Mouse (Mus musculus): Measurements from ENCODE around the gene Wdr27. TPM values are rescaled to one million over a fixed set of nuclear protein-coding genes. Genes with fewer than 3 reads are reported as not detected.
"Not testable (repeated sequence)": the region's sequence is repeated elsewhere in the genome, so short reads cannot be mapped to it uniquely, and the experiment has no call there.

Wdr27 gene
- 5.1 and 8.2 TPM in 2 replicates for polyA plus RNA-seq (2014; fragmentation: Nextera tagmentation; extraction: Ambion mirVana)

- peak within 1 kb of the TSS; percentile 79 for H3K4me3 ChIP-seq (ENCODE audit: low read depth, low read length)
- peak within 1 kb of the TSS; percentile 86 for H3K9ac ChIP-seq (ENCODE audit: low read length)
- ATAC-seq (ENCODE audit: low FRiP score) = peak; percentile 99
- peaks cover 9% of the 10 kb centered on the region for H3K4me1 ChIP-seq (ENCODE audit: control insufficient read depth, insufficient read depth, low read length)
- peak within 1 kb of the TSS; percentile 92 for H3K4me2 ChIP-seq
- H3K27me3 ChIP-seq (ENCODE audit: control insufficient read depth, insufficient read depth, low read length) = no peaks in the 10 kb centered on the region
- H3K9me3 ChIP-seq (ENCODE audit: control insufficient read depth, low read length) = no peaks in the 10 kb centered on the region
- WGBS = under 1% methylated on average over 52 of the region's 54 CpGs
- no peaks in the 10 kb centered on the region for H3K36me3 ChIP-seq (ENCODE audit: control insufficient read depth, insufficient read depth, low read length)
- peak within 1 kb of the TSS; percentile 10; the same call in 1 of the 2 replicates for H3K27ac ChIP-seq (ENCODE audit: low read depth, low read length)
- DNase-seq (ENCODE audit: low spot score, missing footprints) = peak; percentile 100
Measured at GRCm38 (mm10) chr17:14943009-14943728, at the start of gene Wdr27, which contains the start of gene 1600012H06Rik. TSS of gene Wdr27 (minus strand) at chr17:14943158. TSS of gene 1600012H06Rik (plus strand) at chr17:14943184.

DNA sequence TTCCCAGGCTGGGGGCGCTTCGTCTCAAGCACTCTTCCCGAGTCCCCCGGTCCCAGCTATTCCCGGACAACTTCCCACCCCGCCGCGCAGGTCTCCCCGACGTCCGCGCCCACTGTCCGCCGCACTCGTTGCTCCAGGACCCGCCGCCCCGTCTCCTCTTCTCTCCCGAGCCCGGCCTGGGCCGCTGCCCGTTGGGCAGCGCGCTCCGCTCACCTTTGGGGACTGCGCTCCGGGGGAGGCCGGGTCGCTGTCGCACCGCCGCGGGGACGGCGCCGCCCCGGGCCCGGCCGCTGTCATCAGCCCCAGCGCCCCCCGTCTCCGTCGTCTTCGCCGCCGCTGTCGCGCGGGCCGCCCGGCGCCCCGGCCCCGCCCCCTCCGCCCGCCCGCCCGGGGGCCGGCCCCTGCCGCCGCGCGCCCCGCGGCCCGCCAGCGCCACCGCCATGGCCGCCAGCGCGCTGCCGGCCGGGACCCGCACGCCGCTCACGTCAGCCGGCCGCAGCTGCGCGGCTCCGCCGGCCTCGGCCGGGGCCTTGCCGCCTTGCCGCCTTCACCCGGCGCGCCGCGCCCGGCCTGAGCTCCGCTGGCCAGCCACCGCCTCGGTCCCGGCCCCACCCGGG, 49.7 kb upstream of the Wdr27 start:
- H3K4me2 ChIP-seq; H3K4me1 ChIP-seq (ENCODE audit: control insufficient read depth, insufficient read depth, low read length); H3K4me3 ChIP-seq (ENCODE audit: low read depth, low read length); DNase-seq (ENCODE audit: low spot score, missing footprints); H3K9ac ChIP-seq (ENCODE audit: low read length); H3K36me3 ChIP-seq (ENCODE audit: control insufficient read depth, insufficient read depth, low read length); H3K27ac ChIP-seq (ENCODE audit: low read depth, low read length); H3K27me3 ChIP-seq (ENCODE audit: control insufficient read depth, insufficient read depth, low read length); H3K9me3 ChIP-seq (ENCODE audit: control insufficient read depth, low read length): not testable (repeated sequence)
- peak; percentile 86 for ATAC-seq (ENCODE audit: low FRiP score)
- no CpG with 5 or more reads among the region's 98 CpGs for WGBS

DNA sequence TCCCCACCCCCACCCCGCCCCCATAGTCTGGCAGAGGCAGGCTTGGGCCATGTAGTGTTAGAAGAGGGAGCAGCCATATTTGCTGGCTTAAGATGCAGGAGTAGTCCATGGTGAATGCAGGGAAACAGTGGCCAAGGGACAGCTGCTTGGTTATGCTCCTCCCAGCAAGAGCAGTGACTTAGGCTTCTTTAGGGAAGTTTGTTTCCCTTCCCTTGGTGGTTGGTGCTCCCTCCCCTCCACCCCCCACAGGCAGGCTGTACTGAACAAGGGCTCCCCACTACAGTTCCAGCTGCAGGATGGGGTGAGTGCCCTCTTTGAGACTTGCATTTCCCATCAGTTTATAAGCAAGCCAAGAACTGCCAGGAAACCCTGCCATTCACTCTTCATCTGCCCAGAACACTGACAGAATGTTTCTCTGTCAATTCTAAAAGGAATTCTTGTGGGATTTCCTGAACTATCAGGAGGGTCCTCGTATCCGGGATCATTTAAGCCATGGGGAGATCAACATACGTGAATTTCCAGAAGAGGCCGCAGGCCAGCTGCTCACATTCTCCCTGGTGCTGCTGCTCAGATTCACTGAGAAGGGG, 47.3 kb upstream of the Wdr27 start:
- not testable (repeated sequence) for H3K9me3 ChIP-seq (ENCODE audit: control insufficient read depth, low read length); H3K36me3 ChIP-seq (ENCODE audit: control insufficient read depth, insufficient read depth, low read length); H3K4me2 ChIP-seq; H3K4me3 ChIP-seq (ENCODE audit: low read depth, low read length); H3K4me1 ChIP-seq (ENCODE audit: control insufficient read depth, insufficient read depth, low read length); DNase-seq (ENCODE audit: low spot score, missing footprints); H3K9ac ChIP-seq (ENCODE audit: low read length); ATAC-seq (ENCODE audit: low FRiP score); H3K27ac ChIP-seq (ENCODE audit: low read depth, low read length); H3K27me3 ChIP-seq (ENCODE audit: control insufficient read depth, insufficient read depth, low read length)
- WGBS = 79% methylated on average over 4 of the region's 5 CpGs

- not testable (repeated sequence) for H3K27ac ChIP-seq (ENCODE audit: low read depth, low read length); H3K36me3 ChIP-seq (ENCODE audit: control insufficient read depth, insufficient read depth, low read length); H3K4me1 ChIP-seq (ENCODE audit: control insufficient read depth, insufficient read depth, low read length); DNase-seq (ENCODE audit: low spot score, missing footprints); H3K4me3 ChIP-seq (ENCODE audit: low read depth, low read length); H3K9me3 ChIP-seq (ENCODE audit: control insufficient read depth, low read length); H3K27me3 ChIP-seq (ENCODE audit: control insufficient read depth, insufficient read depth, low read length); H3K9ac ChIP-seq (ENCODE audit: low read length); H3K4me2 ChIP-seq
- ATAC-seq (ENCODE audit: low FRiP score) = peak; percentile 97
- WGBS = no CpG with 5 or more reads among the region's 60 CpGs
Measured at GRCm38 (mm10) chr17:14978362-14979038, 35.5 kb upstream of the Wdr27 start, which contains the start of the genes 9030025P20Rik and Gm3417. TSS of gene 9030025P20Rik (plus strand) at chr17:14978468. TSS of gene Gm3417 (minus strand) at chr17:14978790.

- not testable (repeated sequence) for H3K4me2 ChIP-seq; H3K36me3 ChIP-seq (ENCODE audit: control insufficient read depth, insufficient read depth, low read length); H3K9me3 ChIP-seq (ENCODE audit: control insufficient read depth, low read length); H3K9ac ChIP-seq (ENCODE audit: low read length); H3K4me3 ChIP-seq (ENCODE audit: low read depth, low read length); H3K27ac ChIP-seq (ENCODE audit: low read depth, low read length); DNase-seq (ENCODE audit: low spot score, missing footprints); H3K4me1 ChIP-seq (ENCODE audit: control insufficient read depth, insufficient read depth, low read length); H3K27me3 ChIP-seq (ENCODE audit: control insufficient read depth, insufficient read depth, low read length)
- 5% methylated on average over 4 of the region's 7 CpGs for WGBS
- peak; percentile 19; the same call in 1 of the 2 replicates for ATAC-seq (ENCODE audit: low FRiP score)
Measured at GRCm38 (mm10) chr17:14977718-14978361, 34.9 kb upstream of the Wdr27 start.

DNA sequence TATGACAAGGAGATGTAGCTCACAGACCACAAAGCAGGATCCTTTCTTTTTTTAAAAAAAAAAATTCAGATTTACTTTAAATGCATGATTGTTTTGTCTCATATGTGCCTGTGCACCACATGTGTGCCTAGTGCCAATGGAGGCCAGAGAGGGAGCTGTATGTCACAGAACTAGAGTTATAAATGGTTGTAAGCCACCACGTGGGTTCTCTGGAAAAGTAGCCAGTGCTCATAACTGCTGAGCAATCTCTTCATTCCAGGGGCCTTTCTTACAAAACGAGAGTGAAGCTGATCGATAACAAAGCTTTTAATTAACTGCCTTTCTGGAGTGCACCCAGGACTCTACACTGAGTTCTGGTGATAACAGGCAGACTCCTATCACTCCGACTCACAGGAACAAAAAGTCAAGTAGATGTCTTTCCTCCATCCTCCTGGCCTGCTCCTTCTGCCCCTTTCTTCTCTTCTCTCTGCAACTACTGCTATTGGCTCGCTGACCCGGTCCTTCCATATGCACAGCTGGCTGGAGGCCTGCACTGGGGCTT, 25.5 kb upstream of the Wdr27 start:
- H3K4me2 ChIP-seq; H3K27ac ChIP-seq (ENCODE audit: low read depth, low read length); H3K9ac ChIP-seq (ENCODE audit: low read length); ATAC-seq (ENCODE audit: low FRiP score); H3K36me3 ChIP-seq (ENCODE audit: control insufficient read depth, insufficient read depth, low read length); H3K9me3 ChIP-seq (ENCODE audit: control insufficient read depth, low read length); H3K4me3 ChIP-seq (ENCODE audit: low read depth, low read length); DNase-seq (ENCODE audit: low spot score, missing footprints); H3K27me3 ChIP-seq (ENCODE audit: control insufficient read depth, insufficient read depth, low read length); H3K4me1 ChIP-seq (ENCODE audit: control insufficient read depth, insufficient read depth, low read length): not testable (repeated sequence)
- no CpG with 5 or more reads among the region's 6 CpGs for WGBS

DNA sequence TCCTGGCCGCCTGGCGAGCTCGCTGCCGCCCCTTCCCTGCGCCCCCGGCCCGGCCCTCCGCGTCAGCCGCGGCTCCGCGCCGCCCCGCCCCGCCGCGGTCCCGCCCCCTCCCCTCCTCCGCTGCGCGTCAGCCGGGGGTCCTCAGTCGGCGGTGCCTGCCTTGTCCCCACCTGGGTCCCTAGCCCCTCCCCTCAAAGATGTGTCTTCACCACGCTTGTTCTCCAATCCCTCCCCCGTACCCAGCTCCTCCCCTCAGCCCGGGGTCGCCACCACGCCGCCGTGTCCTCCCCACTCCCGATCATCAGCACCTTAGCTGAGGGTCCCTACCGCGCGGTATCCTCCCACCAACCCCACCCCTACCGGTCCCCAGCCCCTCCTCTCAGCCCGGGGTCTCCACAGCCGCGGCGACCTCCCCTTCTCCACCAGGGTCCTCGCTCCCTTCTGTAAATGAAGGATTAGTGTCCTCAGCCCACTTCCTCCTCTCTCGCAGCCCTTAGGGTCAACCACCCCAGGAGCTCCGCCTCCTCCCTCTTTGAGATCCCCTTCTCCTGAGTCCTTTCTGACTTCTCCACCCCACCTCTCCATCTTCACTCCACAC, 18.7 kb upstream of the Wdr27 start:
- H3K27me3 ChIP-seq (ENCODE audit: control insufficient read depth, insufficient read depth, low read length); H3K36me3 ChIP-seq (ENCODE audit: control insufficient read depth, insufficient read depth, low read length); H3K4me1 ChIP-seq (ENCODE audit: control insufficient read depth, insufficient read depth, low read length); H3K9ac ChIP-seq (ENCODE audit: low read length); H3K27ac ChIP-seq (ENCODE audit: low read depth, low read length); H3K4me2 ChIP-seq; H3K4me3 ChIP-seq (ENCODE audit: low read depth, low read length); H3K9me3 ChIP-seq (ENCODE audit: control insufficient read depth, low read length); DNase-seq (ENCODE audit: low spot score, missing footprints): not testable (repeated sequence)
- peak; percentile 95 for ATAC-seq (ENCODE audit: low FRiP score)
- WGBS = no CpG with 5 or more reads among the region's 44 CpGs

GRCm38 (mm10) chr17:14960951-14961556, 18.1 kb upstream of the Wdr27 start, which contains the start of gene Phf10:
TSS of gene Phf10 (minus strand) at chr17:14961273.
- ATAC-seq (ENCODE audit: low FRiP score) (peak; percentile 84), DNase-seq (ENCODE audit: low spot score, missing footprints) (peak; percentile 93)
- H3K4me2 ChIP-seq = peak within 1 kb of the TSS; percentile 66
- WGBS = under 1% methylated on average over 38 of the region's 100 CpGs
- H3K4me3 ChIP-seq (ENCODE audit: low read depth, low read length) = peak within 1 kb of the TSS; percentile 65
- H3K36me3 ChIP-seq (ENCODE audit: control insufficient read depth, insufficient read depth, low read length); H3K9me3 ChIP-seq (ENCODE audit: control insufficient read depth, low read length); H3K4me1 ChIP-seq (ENCODE audit: control insufficient read depth, insufficient read depth, low read length); H3K27me3 ChIP-seq (ENCODE audit: control insufficient read depth, insufficient read depth, low read length); H3K27ac ChIP-seq (ENCODE audit: low read depth, low read length): not testable (repeated sequence)
- H3K9ac ChIP-seq (ENCODE audit: low read length) = peak within 1 kb of the TSS; percentile 74
